Mouse (Mus musculus) right cerebral cortex, postnatal 14 days (tissue): Measurements from ENCODE around the gene Shc1.

Source experiments
- DNase-seq: peaks from one replicate; pipeline ENCODE4 v3.0.0; 2022

Shc1 gene

DNA sequence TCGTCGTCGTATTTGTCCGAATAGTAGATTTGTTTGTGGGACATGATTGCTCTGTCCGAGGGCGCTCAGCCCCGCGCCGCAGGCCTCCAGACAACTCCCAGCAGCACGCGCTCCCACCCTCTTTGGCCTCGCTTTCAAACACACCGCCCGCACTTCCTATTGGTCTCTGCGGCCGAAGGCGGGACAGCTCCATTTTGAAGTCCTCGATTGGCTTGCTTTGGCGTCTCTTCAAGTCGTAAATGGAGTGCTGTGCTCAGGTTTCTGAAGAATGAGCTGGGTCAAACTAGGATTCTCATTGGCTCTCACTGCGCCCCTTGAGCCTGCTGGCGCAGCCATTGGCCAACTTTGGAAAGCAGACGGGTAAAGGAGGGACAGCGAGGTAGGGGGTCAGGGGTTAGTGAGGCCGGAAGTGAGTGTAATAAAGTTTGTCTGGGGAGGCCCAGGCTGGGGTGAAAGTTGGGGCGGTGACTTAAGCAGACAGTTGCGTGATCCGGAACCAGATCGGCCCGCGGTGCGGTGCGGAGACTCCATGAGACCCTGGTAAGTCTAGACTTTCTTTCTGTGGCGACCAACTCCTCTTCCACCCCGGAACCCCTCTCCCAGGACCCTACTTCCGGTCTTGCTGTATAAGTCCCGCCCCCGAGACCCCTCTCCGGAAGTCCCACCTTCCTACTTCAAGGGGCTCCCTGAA lies at the start of gene Shc1, which contains the start of gene Cks1b:
Gene Shc1 (plus strand): TSS at position 274 of the 691 bp plus-strand sequence.
Gene Cks1b (minus strand): TSS at position 214 of the 691 bp plus-strand sequence.
- peak; percentile 88 for DNase-seq

- DNase-seq: no peak
Observed at GRCm38 (mm10) chr3:89373581-89374231, 44.5 kb upstream of the Shc1 start.

- no peak for DNase-seq
Observed at GRCm38 (mm10) chr3:89377831-89378230, 40.4 kb upstream of the Shc1 start.

DNA sequence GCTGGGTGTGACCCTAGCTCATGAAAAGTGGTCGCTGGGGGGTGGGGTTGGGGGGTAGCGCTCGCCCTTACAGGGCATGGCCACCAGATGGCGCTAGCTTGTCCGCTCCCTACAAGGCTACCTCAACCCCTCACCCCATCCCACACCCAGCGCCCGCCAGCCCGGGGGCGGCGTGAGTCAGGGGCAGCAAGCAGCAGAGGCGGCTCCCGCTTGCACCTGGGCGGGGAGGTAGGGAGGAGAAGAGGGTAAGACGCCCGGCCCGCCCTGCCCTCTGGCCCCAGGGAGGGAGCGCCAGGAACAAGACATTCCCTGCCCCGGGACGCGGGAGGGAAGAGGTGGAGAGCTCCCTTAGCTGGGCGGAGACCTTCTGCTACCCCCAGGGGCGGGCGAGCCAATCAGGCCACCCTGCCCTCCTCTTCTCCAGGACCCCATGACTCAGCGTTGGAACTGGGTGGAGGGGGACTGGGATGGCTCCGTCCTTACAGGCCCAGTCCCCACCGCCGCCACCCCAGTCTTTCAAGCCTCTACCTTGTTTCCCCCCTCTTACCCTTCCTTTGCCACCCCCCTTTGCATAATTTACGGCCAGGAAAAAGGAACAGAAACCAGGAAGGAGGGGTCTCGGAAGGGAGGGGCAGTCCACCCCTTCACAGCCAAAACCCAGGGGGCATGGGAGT lies 39.7 kb upstream of the Shc1 start:
- DNase-seq: peak; percentile 69

- no peak for DNase-seq
Observed at GRCm38 (mm10) chr3:89379388-89380131, 38.7 kb upstream of the Shc1 start.

DNA sequence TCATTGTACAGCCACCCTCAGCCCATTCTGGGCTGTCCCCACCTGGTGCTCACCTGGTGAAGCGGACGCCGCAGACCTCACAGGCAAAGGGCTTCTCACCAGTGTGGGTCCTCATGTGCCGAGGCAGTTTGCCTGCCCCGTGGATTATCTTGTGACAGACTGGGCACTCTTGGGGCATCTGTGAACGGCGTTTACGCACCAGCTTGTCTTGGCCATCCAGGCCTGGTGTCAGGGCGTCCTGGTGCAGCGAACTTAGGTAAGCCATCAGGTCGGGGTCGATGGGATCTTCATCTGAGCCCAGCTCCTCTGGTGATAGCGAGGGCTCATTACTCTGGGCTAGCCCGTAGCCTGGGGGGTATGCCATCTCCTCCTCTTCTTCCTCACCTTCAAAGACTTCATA lies 38.0 kb upstream of the Shc1 start:
- DNase-seq: no peak

- DNase-seq: no peak
Observed at GRCm38 (mm10) chr3:89380711-89381110, 37.5 kb upstream of the Shc1 start.

DNA sequence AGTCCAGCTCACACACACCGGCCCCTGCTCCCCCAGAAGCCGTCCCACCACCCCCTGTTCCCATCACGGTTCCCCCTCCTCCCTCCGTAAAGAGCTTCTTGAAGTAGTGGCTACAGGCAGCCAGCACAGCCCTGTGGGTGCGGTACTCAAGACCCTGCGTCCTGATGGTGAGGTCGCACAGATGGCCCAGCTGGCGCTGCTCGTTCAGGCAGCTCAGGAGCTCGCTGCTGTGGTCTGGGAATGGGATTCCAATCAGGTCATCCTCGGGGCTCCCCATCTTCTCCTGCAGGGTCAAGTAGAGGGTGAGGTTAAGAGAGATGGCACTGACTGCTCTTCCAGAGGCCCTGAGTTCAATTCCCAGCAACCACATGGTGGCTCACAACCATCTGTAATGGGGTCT lies 37.0 kb upstream of the Shc1 start:
- DNase-seq: no peak

DNA sequence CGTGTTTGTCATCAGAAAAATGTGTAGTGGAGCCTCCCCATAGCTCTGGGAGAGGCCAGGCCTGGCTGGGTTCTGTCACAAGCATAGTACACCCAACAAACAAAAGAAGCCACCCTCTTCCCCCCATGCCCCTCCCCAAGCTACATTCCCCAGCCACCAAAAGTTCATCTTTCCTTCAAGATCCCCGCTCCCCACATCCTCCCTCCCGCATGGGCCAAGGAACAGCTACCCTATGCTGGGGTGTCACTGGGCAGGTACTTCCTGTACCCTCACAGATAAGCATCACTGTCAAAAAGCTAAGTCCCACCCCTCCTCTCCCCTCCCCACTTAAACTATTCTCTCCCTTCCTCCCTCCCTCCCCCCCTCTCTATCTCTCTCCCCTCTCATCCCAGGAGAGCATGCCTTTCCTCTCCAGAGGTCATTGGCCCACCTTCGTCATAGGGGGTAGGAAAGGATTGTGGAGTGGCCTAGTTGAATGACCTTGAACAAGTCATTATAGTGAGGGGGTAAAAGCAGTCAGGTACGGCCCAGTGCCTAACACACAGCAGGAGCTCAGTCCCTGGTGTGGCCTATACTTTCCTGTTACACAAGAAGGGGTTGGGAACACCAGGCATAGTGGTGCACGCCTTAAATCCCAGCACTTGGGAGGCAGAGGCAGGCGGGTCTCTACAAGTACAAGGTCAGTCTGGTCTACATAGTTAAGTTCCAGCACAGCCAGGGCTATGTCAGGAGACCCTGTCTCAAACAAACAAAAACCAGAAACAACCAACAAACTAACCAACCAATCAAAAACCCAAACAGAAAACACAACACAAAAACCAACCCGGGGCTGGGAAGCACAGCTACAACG lies 36.0 kb upstream of the Shc1 start:
- DNase-seq: no peak

DNA sequence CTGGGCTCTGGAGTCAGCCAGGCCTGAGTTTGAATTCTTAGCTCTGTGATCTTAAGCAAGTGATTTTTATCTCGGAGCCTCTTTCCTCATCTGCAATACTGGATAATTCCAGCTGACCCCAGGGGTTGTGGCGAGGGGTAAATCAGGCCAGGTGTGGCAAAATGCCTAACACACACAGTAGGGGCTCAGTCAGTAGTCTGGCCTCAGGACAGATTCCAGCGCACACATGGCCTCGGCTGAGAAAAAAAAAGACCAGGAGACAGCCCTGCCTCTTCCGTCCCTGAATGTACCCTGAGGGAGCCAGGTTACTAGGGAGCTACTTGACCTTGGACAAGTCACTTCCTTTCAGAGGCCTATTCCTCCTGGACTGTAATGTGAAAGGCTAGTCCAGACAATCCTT lies 35.3 kb upstream of the Shc1 start:
- DNase-seq: no peak

DNA sequence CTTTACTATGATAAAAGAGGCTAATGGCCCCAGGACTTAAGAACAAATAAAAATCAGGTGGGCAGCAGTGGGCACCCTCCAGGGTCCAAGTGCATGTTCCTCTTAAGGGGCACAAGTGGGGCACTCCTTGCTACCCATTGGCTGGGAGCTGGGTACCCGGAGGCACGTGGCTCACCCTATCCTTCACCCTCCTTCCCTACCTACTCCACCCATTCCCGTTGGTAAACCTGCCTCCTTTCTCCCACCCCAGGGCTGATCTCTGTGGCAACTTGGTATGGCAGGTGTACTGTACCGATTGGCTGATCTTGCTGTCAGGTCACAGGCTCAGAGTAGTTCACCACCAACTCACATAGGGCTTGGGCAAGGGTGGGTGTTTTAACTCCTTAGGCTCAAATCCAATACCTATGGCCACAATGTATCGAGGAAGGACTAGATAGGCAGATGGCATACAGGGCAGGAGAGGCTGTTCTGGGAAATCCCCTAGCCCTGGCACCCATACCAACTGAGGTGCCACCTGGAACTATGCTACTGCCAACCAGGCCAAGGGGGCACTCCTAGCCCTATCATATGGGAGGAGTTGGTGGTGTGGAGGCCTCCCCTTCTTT lies 34.5 kb upstream of the Shc1 start:
- DNase-seq: no peak

DNA sequence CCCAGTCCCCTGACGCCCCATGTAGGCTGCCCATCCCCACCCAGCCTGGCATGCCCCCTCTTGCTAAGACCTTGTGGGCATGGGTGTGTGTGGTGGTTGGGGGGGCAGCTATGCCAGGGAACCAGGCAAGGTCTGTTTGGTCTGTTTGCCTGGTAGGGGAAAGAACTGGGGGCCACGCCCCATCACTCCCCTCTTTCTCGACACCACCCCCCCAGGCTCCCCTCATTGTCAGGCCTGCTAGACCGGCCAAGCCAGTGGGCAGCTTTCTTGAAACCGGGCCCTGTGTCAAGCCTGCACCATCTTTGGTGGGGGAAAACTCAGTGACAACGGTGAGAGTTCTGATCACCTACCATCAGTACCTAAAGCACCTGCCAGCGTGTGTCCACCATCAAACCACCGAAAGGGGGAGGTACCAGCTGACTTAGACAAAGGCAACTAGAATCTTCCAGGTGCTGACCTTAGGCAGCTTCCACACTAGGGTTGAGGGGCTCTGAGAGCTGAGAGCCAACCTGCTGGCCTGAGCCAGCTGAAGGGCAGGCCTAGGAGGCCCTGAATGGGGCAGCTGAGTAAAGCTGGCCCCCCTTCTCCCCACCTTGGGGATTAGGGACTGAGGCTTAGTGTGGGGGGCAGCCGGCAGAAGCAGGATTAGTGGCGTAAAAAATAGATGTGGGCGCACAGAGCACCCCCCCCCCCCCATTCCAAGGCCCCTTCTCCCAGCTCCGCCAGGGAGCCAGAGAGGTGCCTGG lies 33.7 kb upstream of the Shc1 start:
- no peak for DNase-seq

DNA sequence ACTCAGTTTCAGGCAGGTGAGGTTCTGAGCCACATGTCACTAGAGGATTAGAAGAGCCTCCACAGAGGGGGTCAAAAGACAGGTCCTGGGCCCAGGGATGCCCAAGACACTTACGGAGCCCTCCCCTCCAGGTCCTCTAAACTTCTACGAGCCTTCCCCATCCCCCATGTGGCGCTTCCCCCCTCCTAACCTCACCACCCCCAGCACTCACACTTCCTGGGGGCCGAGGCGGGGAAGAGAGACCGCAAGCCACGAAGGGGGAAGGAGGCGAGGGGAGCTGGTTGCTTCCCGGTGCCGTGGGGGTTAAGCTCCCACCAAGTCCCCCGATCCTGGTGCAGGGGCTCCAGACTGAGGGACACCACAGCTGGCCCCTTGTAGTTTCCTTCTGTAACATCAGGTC lies 32.8 kb upstream of the Shc1 start:
- DNase-seq: no peak

GRCm38 (mm10) chr3:89386438-89387420 lies 31.5 kb upstream of the Shc1 start:
- no peak for DNase-seq

- no peak for DNase-seq
Observed at GRCm38 (mm10) chr3:89387632-89388031, 30.6 kb upstream of the Shc1 start.

- no peak for DNase-seq
Observed at GRCm38 (mm10) chr3:89388134-89388881, 29.9 kb upstream of the Shc1 start.

DNA sequence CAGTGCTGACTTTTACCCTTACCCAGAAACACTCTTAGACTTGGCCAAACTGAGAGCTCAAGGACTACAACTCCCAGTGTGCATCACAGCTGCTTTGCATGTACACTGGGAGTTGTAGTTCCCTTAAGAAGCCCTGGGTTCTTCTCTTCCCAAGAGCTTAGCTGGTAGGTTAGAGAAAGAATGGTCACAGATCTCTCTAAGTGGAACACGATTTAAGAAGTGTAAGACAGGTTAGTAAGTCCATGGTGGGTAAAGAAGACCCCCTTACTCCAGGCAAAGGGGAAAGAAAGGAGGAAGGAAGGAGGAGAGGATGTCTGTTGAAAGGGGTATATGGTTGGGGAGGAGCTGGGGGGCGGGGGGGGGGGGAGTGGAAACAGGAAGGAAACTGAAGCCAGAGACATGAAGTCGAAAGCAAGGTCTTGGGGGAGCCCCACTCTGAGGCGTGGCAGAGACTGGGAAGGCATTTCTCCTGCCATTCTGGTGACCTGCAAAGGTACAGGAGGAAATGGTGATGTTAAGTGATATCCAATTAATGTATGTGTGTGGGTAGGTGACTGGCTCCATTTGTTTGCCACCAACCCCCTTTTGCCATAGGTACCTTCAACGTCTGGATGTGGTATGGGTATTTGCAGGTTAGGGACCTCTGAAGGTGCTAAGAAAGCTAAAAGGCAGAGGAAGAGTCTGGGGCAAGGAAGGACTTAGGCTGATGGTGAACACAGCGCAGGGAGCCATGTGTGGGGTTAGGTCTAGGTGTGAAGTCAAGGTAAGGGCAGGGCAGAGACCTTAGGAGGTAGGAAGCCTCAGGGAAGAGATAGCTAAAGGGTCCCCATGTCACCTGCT lies 29.1 kb upstream of the Shc1 start:
- no peak for DNase-seq

DNA sequence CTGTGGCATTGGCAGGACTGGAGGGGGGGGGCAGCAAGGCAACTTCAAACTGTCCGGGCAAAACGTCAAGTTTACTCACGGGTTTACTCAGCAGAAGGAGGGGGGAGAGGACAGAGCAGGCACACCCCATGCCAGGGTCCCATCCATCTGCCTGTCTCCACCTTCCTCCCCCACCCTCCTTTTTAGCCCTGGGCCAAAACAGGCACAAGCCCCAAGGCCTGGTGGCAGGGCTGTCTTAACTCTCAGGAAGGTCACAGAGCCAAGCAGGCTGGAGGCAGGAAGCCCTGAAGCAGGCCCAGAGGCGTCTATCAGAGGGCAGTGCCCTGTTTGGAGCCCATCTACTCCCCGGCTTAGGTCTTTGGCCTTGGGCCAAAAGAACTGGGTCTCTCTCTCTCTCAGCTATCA lies 28.1 kb upstream of the Shc1 start:
- no peak for DNase-seq
